Mouse (Mus musculus): ENCODE measurements around the gene Nrap.
"Not testable (repeated sequence)": the region's sequence is repeated elsewhere in the genome, so short reads cannot be mapped to it uniquely, and the experiment has no call there.

The Nrap gene

GRCm38 (mm10) chr19:56366168-56366567 is 23.7 kb downstream of the Nrap start:
- DNase-seq (ENCODE audit: low spot score) = no peak

- DNase-seq (ENCODE audit: low spot score) = no peak
Observed at GRCm38 (mm10) chr19:56364563-56364962, 25.3 kb downstream of the Nrap start.

- no peak for DNase-seq (ENCODE audit: low spot score)
Observed at GRCm38 (mm10) chr19:56363721-56364460, 25.9 kb downstream of the Nrap start.

GRCm38 (mm10) chr19:56358890-56359289 is 30.9 kb downstream of the Nrap start:
- no peak for DNase-seq (ENCODE audit: low spot score)

- not testable (repeated sequence) for DNase-seq (ENCODE audit: low spot score)
Observed at GRCm38 (mm10) chr19:56357374-56357708, 32.5 kb downstream of the Nrap start.

GRCm38 (mm10) chr19:56356480-56357373 is 33.1 kb downstream of the Nrap start:
- DNase-seq (ENCODE audit: low spot score) = peak; percentile 78

- no peak for DNase-seq (ENCODE audit: low spot score)
Observed at GRCm38 (mm10) chr19:56355201-56355600, 34.6 kb downstream of the Nrap start.

- no peak for DNase-seq (ENCODE audit: low spot score)
Observed at GRCm38 (mm10) chr19:56353689-56354088, 36.1 kb downstream of the Nrap start.

GRCm38 (mm10) chr19:56349295-56349694 is 40.5 kb downstream of the Nrap start:
- peak; percentile 66 for DNase-seq (ENCODE audit: low spot score)

- DNase-seq (ENCODE audit: low spot score) = no peak
Observed at GRCm38 (mm10) chr19:56346750-56347149, 43.1 kb downstream of the Nrap start.

GRCm38 (mm10) chr19:56346016-56346415 is 43.8 kb downstream of the Nrap start:
- peak; percentile 66 for DNase-seq (ENCODE audit: low spot score)

- DNase-seq (ENCODE audit: low spot score) = peak; percentile 72
Observed at GRCm38 (mm10) chr19:56343869-56344563, 45.8 kb downstream of the Nrap start.

GRCm38 (mm10) chr19:56342006-56342405 is 47.8 kb downstream of the Nrap start:
- no peak for DNase-seq (ENCODE audit: low spot score)

- DNase-seq (ENCODE audit: low spot score) = no peak
Observed at GRCm38 (mm10) chr19:56336826-56337225, 53.0 kb downstream of the Nrap start.

GRCm38 (mm10) chr19:56336321-56336720 is 53.5 kb downstream of the Nrap start:
- DNase-seq (ENCODE audit: low spot score) = no peak

GRCm38 (mm10) chr19:56326243-56326855 is 63.5 kb downstream of the Nrap start:
- DNase-seq (ENCODE audit: low spot score) = peak; percentile 24

GRCm38 (mm10) chr19:56325676-56326075 is 64.2 kb downstream of the Nrap start:
- DNase-seq (ENCODE audit: low spot score) = no peak

- DNase-seq (ENCODE audit: low spot score) = peak; percentile 28
Observed at GRCm38 (mm10) chr19:56321303-56321920, 68.4 kb downstream of the Nrap start.

GRCm38 (mm10) chr19:56320186-56320860 is 69.5 kb downstream of the Nrap start:
- peak; percentile 68 for DNase-seq (ENCODE audit: low spot score)

GRCm38 (mm10) chr19:56319629-56320028 is 70.2 kb downstream of the Nrap start:
- DNase-seq (ENCODE audit: low spot score) = no peak

- no peak for DNase-seq (ENCODE audit: low spot score)
Observed at GRCm38 (mm10) chr19:56319219-56319618, 70.6 kb downstream of the Nrap start.

All from embryo, embryonic 10 days (tissue).